Mouse (Mus musculus): ENCODE data around the gene Phkb. TPM values are rescaled to one million over a fixed set of nuclear protein-coding genes. Genes with fewer than 3 reads are reported as not detected.
A peak's percentile ranks its signal among the peaks of the same experiment; 100 is the strongest.
"Not testable (repeated sequence)": the region's sequence is repeated elsewhere in the genome, so short reads cannot be mapped to it uniquely, and the experiment has no call there.

Phkb gene
- 10 to 100 TPM; 21.3 to 28.4 TPM for polyA plus RNA-seq (2017; shearing (Covaris generic))

- peak; percentile 89 for ATAC-seq
These were observed at the start of gene Phkb, which contains the start of gene Itfg1 for GRCm38 (mm10) chr8:85840657-85841488. TSS of gene Phkb (plus strand) at chr8:85840959. TSS of gene Itfg1 (minus strand) at chr8:85840921.

- ATAC-seq = not testable (repeated sequence)
These were observed 44.4 kb upstream of the Phkb start for GRCm38 (mm10) chr8:85796392-85796791.

- ATAC-seq = no peak
These were observed 40.6 kb upstream of the Phkb start for GRCm38 (mm10) chr8:85800164-85800563.

- ATAC-seq = no peak
These were observed 39.4 kb upstream of the Phkb start for GRCm38 (mm10) chr8:85801408-85801807.

- ATAC-seq = no peak
These were observed 27.1 kb upstream of the Phkb start for GRCm38 (mm10) chr8:85813621-85814020.

- no peak for ATAC-seq
These were observed 673 bp upstream of the Phkb start for GRCm38 (mm10) chr8:85839916-85840656.

- peak; percentile 5 for ATAC-seq
These were observed 683 bp downstream of the Phkb start for GRCm38 (mm10) chr8:85841489-85841795.

- no peak for ATAC-seq
These were observed 5.1 kb downstream of the Phkb start for GRCm38 (mm10) chr8:85845887-85846286.

GRCm38 (mm10) chr8:85854220-85855123 lies 13.7 kb downstream of the Phkb start:
- ATAC-seq = no peak

GRCm38 (mm10) chr8:85857227-85857896 lies 16.6 kb downstream of the Phkb start:
- not testable (repeated sequence) for ATAC-seq

GRCm38 (mm10) chr8:85860612-85861011 lies 19.9 kb downstream of the Phkb start:
- ATAC-seq = no peak

GRCm38 (mm10) chr8:85862381-85862780 lies 21.6 kb downstream of the Phkb start:
- ATAC-seq = no peak

GRCm38 (mm10) chr8:85871660-85872059 lies 30.9 kb downstream of the Phkb start:
- ATAC-seq = no peak

- ATAC-seq = no peak
These were observed 37.2 kb downstream of the Phkb start for GRCm38 (mm10) chr8:85877976-85878375.

GRCm38 (mm10) chr8:85879624-85880023 lies 38.9 kb downstream of the Phkb start:
- ATAC-seq = no peak

- no peak for ATAC-seq
These were observed 44.1 kb downstream of the Phkb start for GRCm38 (mm10) chr8:85884811-85885210.

GRCm38 (mm10) chr8:85897636-85898035 lies 56.9 kb downstream of the Phkb start:
- no peak for ATAC-seq

GRCm38 (mm10) chr8:85924991-85925390 lies 84.2 kb downstream of the Phkb start:
- no peak for ATAC-seq

GRCm38 (mm10) chr8:85925574-85925973 lies 84.8 kb downstream of the Phkb start:
- no peak for ATAC-seq

- ATAC-seq = no peak
These were observed 85.3 kb downstream of the Phkb start for GRCm38 (mm10) chr8:85926107-85926506.

GRCm38 (mm10) chr8:85936148-85936547 lies 95.4 kb downstream of the Phkb start:
- no peak for ATAC-seq

- no peak for ATAC-seq
These were observed 96.6 kb downstream of the Phkb start for GRCm38 (mm10) chr8:85937343-85937742.
